ENCODE assay signal across 21 mouse cellular contexts in the genomic region with DNA sequence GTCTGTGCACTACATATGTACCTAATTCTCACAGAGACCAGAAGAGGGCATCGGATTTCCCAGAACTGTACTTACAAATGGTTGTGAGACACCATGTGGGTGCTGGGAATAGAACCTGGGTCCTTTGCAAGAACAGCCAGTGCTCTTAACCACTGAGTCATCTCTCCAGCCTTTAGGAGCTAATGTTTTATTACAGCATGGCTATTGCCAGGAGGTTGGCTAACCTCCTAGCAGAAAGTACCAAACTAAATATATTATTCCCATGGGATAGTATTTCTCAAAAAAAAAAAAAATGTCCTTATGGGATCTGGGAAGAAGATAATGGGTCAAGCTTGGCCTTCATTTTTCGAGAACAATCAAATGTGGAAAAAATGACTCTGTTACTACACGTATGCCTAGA. TPM values are rescaled to one million over a fixed set of nuclear protein-coding genes. Genes with fewer than 3 reads are reported as not detected.
DNase-seq lines count a peak whose midpoint lies in the region; ATAC-seq lines count a peak whose summit lies in the region.
"Had no signal": no experiment of that assay in that cellular context is flagged by ENCODE, and none has a peak within 500 bp of the region (broad histone marks: within the 10 kb centered on the region; RNA-seq: fewer than 3 reads in every experiment).

No protein-coding gene starts in this region.

- no peaks in the 10 kb centered on the region for H3K4me1 ChIP-seq in midbrain, embryonic 11.5 days (ENCODE audit: control insufficient read depth, insufficient read depth, low read length)
- no peaks in the 10 kb centered on the region for H3K4me1 ChIP-seq in midbrain, embryonic 15.5 days

- H3K36me3 ChIP-seq in midbrain, embryonic 11.5 days (ENCODE audit: control insufficient read depth, insufficient read depth, low read length), result no peaks in the 10 kb centered on the region
- H3K36me3 ChIP-seq in midbrain, embryonic 15.5 days (replicated peaks), result no peaks in the 10 kb centered on the region
- H3K36me3 ChIP-seq: G1E had no signal

- H3K4me2 ChIP-seq in midbrain, embryonic 11.5 days, result no peak overlapping the region
- no peak overlapping the region for H3K4me2 ChIP-seq in midbrain, embryonic 15.5 days

- no peak overlapping the region for H3K27ac ChIP-seq in midbrain, embryonic 11.5 days (ENCODE audit: low read depth, low read length)
- no peak overlapping the region for H3K27ac ChIP-seq in midbrain, embryonic 15.5 days

- peak; percentile 70 for DNase-seq in midbrain, embryonic 11.5 days (ENCODE audit: low spot score, missing footprints)
- peak; percentile 51 for DNase-seq in adipocyte (ENCODE audit: low spot score)
- DNase-seq: adrenal gland, adult 2 months; adrenal gland, adult 8-10 months; adrenal gland, postnatal 10 days; adrenal gland, postnatal 14 days; adrenal gland, postnatal 25 days; adrenal gland, postnatal 36 days; B cell, adult 2 months; cerebellum, adult 11 months; cerebellum, adult 11-12 months; cerebellum, adult 18-20 months; cerebellum, adult 2 months had no signal

- H3K9ac ChIP-seq in midbrain, embryonic 11.5 days (ENCODE audit: low read length), result no peak overlapping the region
- no peak overlapping the region for H3K9ac ChIP-seq in midbrain, embryonic 15.5 days

- no peaks in the 10 kb centered on the region for H3K9me3 ChIP-seq in midbrain, embryonic 11.5 days (ENCODE audit: control insufficient read depth, low read length)
- no peaks in the 10 kb centered on the region for H3K9me3 ChIP-seq in midbrain, embryonic 15.5 days
- H3K9me3 ChIP-seq: G1E had no signal

- no peak overlapping the region for H3K4me3 ChIP-seq in midbrain, embryonic 11.5 days (ENCODE audit: low read depth, low read length)
- no peak overlapping the region for H3K4me3 ChIP-seq in midbrain, embryonic 15.5 days

- no peaks in the 10 kb centered on the region for H3K27me3 ChIP-seq in midbrain, embryonic 11.5 days (ENCODE audit: control insufficient read depth, insufficient read depth, low read length)
- H3K27me3 ChIP-seq in midbrain, embryonic 15.5 days (replicated peaks), result no peaks in the 10 kb centered on the region
- H3K27me3 ChIP-seq: CH12.LX, Patski had no signal

- no peak for ATAC-seq in midbrain, embryonic 11.5 days (ENCODE audit: low FRiP score)
- ATAC-seq in midbrain, embryonic 15.5 days (replicated peaks), result no peak
- ATAC-seq in frontal cortex, adult (ENCODE audit: low TSS enrichment), result no peak
- ATAC-seq: activated CD4-positive, CD25-positive, alpha-beta regulatory T cell, adult 4 months; CD4-positive, CD25-positive, alpha-beta regulatory T cell, adult 4 months; Patski had no signal

- 91% methylated on average over 3 of the region's 3 CpGs for WGBS in midbrain, embryonic 11.5 days
- 94% methylated on average over 3 of the region's 3 CpGs for WGBS in midbrain, embryonic 15.5 days

RNA-seq across cellular contexts. Expression of gene Ppp1r36, which starts 7.9 kb away (rescaled TPM):
- polyA plus RNA-seq in midbrain, embryonic 11.5 days (2014; fragmentation: Nextera tagmentation; extraction: Ambion mirVana), result 0.39 and 0.51 TPM in 2 replicates
- 0.73 and 1.0 TPM in 2 replicates for polyA plus RNA-seq in midbrain, embryonic 15.5 days (2015; fragmentation: Nextera tagmentation; extraction: Ambion mirVana)
- polyA plus RNA-seq: activated CD4-positive, CD25-positive, alpha-beta regulatory T cell, adult 4 months; adrenal gland, adult 2 months; C2C12; CD4-positive, CD25-positive, alpha-beta regulatory T cell, adult 4 months; G1E; Patski had no signal

RNA-seq across cellular contexts. Expression of gene Hspa2, which starts 21.3 kb away (rescaled TPM):
- 5.1 and 7.0 TPM in 2 replicates for polyA plus RNA-seq in midbrain, embryonic 11.5 days (2014; fragmentation: Nextera tagmentation; extraction: Ambion mirVana)
- 5.5 and 5.6 TPM in 2 replicates for polyA plus RNA-seq in midbrain, embryonic 15.5 days (2015; fragmentation: Nextera tagmentation; extraction: Ambion mirVana)

RNA-seq across cellular contexts. Expression of gene Zbtb1, which starts 55.2 kb away (rescaled TPM):
- polyA plus RNA-seq in midbrain, embryonic 11.5 days (2014; fragmentation: Nextera tagmentation; extraction: Ambion mirVana), result 7.6 and 7.8 TPM in 2 replicates
- 3.4 and 3.5 TPM in 2 replicates for polyA plus RNA-seq in midbrain, embryonic 15.5 days (2015; fragmentation: Nextera tagmentation; extraction: Ambion mirVana)

RNA-seq across cellular contexts. Expression of gene Zbtb25, which starts 55.9 kb away (rescaled TPM):
- polyA plus RNA-seq in midbrain, embryonic 11.5 days (2014; fragmentation: Nextera tagmentation; extraction: Ambion mirVana), result 20.9 and 23.4 TPM in 2 replicates
- 14.6 and 15.1 TPM in 2 replicates for polyA plus RNA-seq in midbrain, embryonic 15.5 days (2015; fragmentation: Nextera tagmentation; extraction: Ambion mirVana)
